Mouse (Mus musculus) liver, adult 2 months (tissue): ENCODE data around the gene Slc27a5.
A peak's percentile ranks its signal among the peaks of the same experiment; 100 is the strongest.

Source experiments
- CTCF ChIP-seq: fragments of 200-500 bp; IDR thresholded peaks from 2 replicates; pipeline ENCODE4 v1.5.1; 2011; ENCODE audit warnings: low read depth, low read length, control low read depth
- POLR2A ChIP-seq: fragments of 200-500 bp; IDR thresholded peaks from 2 replicates; pipeline ENCODE4 v1.6.1; 2011; ENCODE audit warnings: low read length, control low read depth; ENCODE audit not compliant: insufficient read depth; ENCODE audit errors: extremely low read depth

DNA sequence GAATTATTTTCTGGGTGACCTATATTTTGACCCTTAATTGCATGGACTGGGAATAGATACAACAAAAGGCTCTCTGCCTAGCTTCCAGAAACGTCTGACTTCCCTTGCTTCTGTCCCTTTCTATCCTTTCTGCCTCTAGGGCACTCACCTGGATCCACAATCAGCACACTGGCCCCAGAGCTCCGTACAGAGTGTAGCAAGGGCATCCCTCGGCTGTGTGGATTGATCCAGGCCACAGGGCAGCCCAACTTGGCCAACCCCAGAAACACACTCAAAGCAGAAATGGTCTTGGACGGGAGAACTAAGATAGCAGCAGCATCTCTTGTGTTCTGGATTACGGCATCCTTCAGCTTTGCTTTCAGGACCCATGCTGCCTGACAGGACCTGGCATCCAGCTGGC is 762 bp downstream of the Slc27a5 start:
- TF ChIP-seq CTCF, result no peak
- TF ChIP-seq POLR2A, result peak; percentile 28; the same call in 1 of the 2 replicates
